Mouse (Mus musculus) forebrain, embryonic 14.5 days (tissue): Measurements from ENCODE around the gene Mas1. TPM values are rescaled to one million over a fixed set of nuclear protein-coding genes. Genes with fewer than 3 reads are reported as not detected.
A peak's percentile ranks its signal among the peaks of the same experiment; 100 is the strongest.

ENCODE experiments used
- ATAC-seq: fragments of 200-750 bp; cut with Nextera tagmentation; 2 replicates; pipeline ENCODE4 v1.8.0; 2017; ENCODE audit warnings: mild to moderate bottlenecking, moderate library complexity
- DNase-seq: peaks from one replicate; pipeline ENCODE4 v3.0.0-alpha.2; 2015; ENCODE audit warnings: low spot score
- H3K27ac ChIP-seq: fragments of 300-500 bp; sonication (generic); 2 replicates; pipeline ENCODE4 v1.5.1; 2014; ENCODE audit warnings: low read depth, mild to moderate bottlenecking, control low read depth, low read length, moderate library complexity
- H3K27me3 ChIP-seq: fragments of 300-500 bp; sonication (generic); replicated peaks from 2 replicates; pipeline ENCODE4 v1.6.1; 2014; ENCODE audit warnings: low read length, control low read depth, mixed read lengths; ENCODE audit not compliant: control insufficient read depth, insufficient read depth
- H3K36me3 ChIP-seq: fragments of 300-500 bp; sonication (generic); 2 replicates; pipeline ENCODE4 v1.6.1; 2014; ENCODE audit warnings: low read length, control low read depth; ENCODE audit not compliant: control insufficient read depth, insufficient read depth
- H3K4me1 ChIP-seq: fragments of 300-500 bp; sonication (generic); 2 replicates; pipeline ENCODE4 v1.6.1; 2014; ENCODE audit warnings: antibody characterized with exemption, low read length, control low read depth; ENCODE audit not compliant: control insufficient read depth, insufficient read depth
- H3K4me2 ChIP-seq: fragments of 300-500 bp; sonication (generic); 2 replicates; pipeline ENCODE4 v1.6.1; 2014; ENCODE audit warnings: mild to moderate bottlenecking, control low read depth, low read length
- H3K4me3 ChIP-seq: fragments of 300-500 bp; sonication (generic); 2 replicates; pipeline ENCODE4 v1.5.1; 2014; ENCODE audit warnings: low read depth, low read length, control low read depth
- H3K9ac ChIP-seq: fragments of 300-500 bp; sonication (generic); 2 replicates; pipeline ENCODE4 v1.6.1; 2014; ENCODE audit warnings: mild to moderate bottlenecking, low read length, control low read depth, moderate library complexity
- H3K9me3 ChIP-seq: fragments of 300-500 bp; sonication (generic); replicated peaks from 2 replicates; pipeline ENCODE4 v1.6.1; 2016; ENCODE audit warnings: low read length, control low read depth, mixed read lengths; ENCODE audit not compliant: control insufficient read depth
- WGBS: fragments of 180-500 bp; shearing (Covaris S2); extraction: QIAGEN DNeasy Blood & Tissue Kit; methylation state at CpG from one replicate; pipeline ENCODE4 v1.1.7; 2014; 5-methylcytosine and 5-hydroxymethylcytosine counted together
- polyA plus RNA-seq: library from polyadenylated mRNA; unstranded; fragments of >200 nt; fragmentation: Nextera tagmentation; extraction: Ambion mirVana; gene quantifications from 2 replicates; pipeline ENCODE4 v1.2.1, GENCODE M21; 2014

Gene Mas1
- 0.43 TPM in 1 of 2 replicates, not detected in the other for polyA plus RNA-seq

- H3K4me3 ChIP-seq = no peak within 1 kb of the TSS
- ATAC-seq (no peak), DNase-seq (no peak)
- no peaks in the 10 kb centered on the region for H3K9me3 ChIP-seq
- H3K4me1 ChIP-seq = no peaks in the 10 kb centered on the region
- no peaks in the 10 kb centered on the region for H3K27me3 ChIP-seq
- no peak within 1 kb of the TSS for H3K4me2 ChIP-seq
- 75% methylated on average over 2 of the region's 2 CpGs for WGBS
- no peak within 1 kb of the TSS for H3K9ac ChIP-seq
- H3K27ac ChIP-seq = no peak within 1 kb of the TSS
- H3K36me3 ChIP-seq = no peaks in the 10 kb centered on the region
Observed at GRCm38 (mm10) chr17:12868043-12868442, at the start of gene Mas1. Mas1 (minus strand) TSS chr17:12868143.

GRCm38 (mm10) chr17:12916588-12917380 is 48.8 kb upstream of the Mas1 start:
- peak overlapping the region; percentile 91 for H3K4me3 ChIP-seq
- ATAC-seq (peak; percentile 58), DNase-seq (peak; percentile 38)
- peaks cover 6% of the 10 kb centered on the region; the same call in 1 of the 2 replicates for H3K4me1 ChIP-seq
- H3K9me3 ChIP-seq = no peaks in the 10 kb centered on the region
- peak overlapping the region; percentile 84 for H3K27ac ChIP-seq
- no peaks in the 10 kb centered on the region for H3K27me3 ChIP-seq
- WGBS = under 1% methylated on average over 40 of the region's 40 CpGs
- H3K9ac ChIP-seq = peak overlapping the region; percentile 96
- peak overlapping the region; percentile 90 for H3K4me2 ChIP-seq
- H3K36me3 ChIP-seq = peaks cover 57% of the 10 kb centered on the region

GRCm38 (mm10) chr17:12915881-12916583 is 48.1 kb upstream of the Mas1 start, which contains the start of gene Mrpl18:
Mrpl18 (minus strand) TSS chr17:12916345.
- Histone ChIP-seq H3K27me3 (no peaks in the 10 kb centered on the region), H3K27ac (peak within 1 kb of the TSS; percentile 84), H3K9me3 (no peaks in the 10 kb centered on the region), H3K4me3 (peak within 1 kb of the TSS; percentile 91), H3K4me1 (peaks cover 6% of the 10 kb centered on the region; the same call in 1 of the 2 replicates), H3K4me2 (peak within 1 kb of the TSS; percentile 90), H3K36me3 (peaks cover 55% of the 10 kb centered on the region), H3K9ac (peak within 1 kb of the TSS; percentile 96)
- ATAC-seq = peak; percentile 99
- DNase-seq = peak; percentile 100
- WGBS = under 1% methylated on average over 56 of the region's 56 CpGs

- WGBS = 2% methylated on average over 18 of the region's 18 CpGs
- Histone ChIP-seq H3K9ac (peak within 1 kb of the TSS; percentile 96), H3K4me1 (peaks cover 6% of the 10 kb centered on the region; the same call in 1 of the 2 replicates), H3K9me3 (no peaks in the 10 kb centered on the region), H3K27me3 (no peaks in the 10 kb centered on the region), H3K36me3 (peaks cover 55% of the 10 kb centered on the region), H3K27ac (peak within 1 kb of the TSS; percentile 84), H3K4me3 (peak within 1 kb of the TSS; percentile 91), H3K4me2 (peak within 1 kb of the TSS; percentile 90)
- DNase-seq (no peak), ATAC-seq (no peak)
Observed at GRCm38 (mm10) chr17:12915488-12915880, 47.5 kb upstream of the Mas1 start, which contains the start of gene Tcp1. Tcp1 (plus strand) TSS chr17:12915701.

- WGBS = 89% methylated on average over 8 of the region's 8 CpGs
Observed at GRCm38 (mm10) chr17:12910391-12910790, 42.4 kb upstream of the Mas1 start.

GRCm38 (mm10) chr17:12909361-12910280 is 41.7 kb upstream of the Mas1 start, which contains the start of gene Pnldc1:
Pnldc1 (minus strand) TSS chr17:12910230.
- ATAC-seq = no peak
- no peak within 1 kb of the TSS for H3K4me2 ChIP-seq
- no peak within 1 kb of the TSS for H3K27ac ChIP-seq
- 82% methylated on average over 35 of the region's 35 CpGs for WGBS
- H3K9ac ChIP-seq = no peak within 1 kb of the TSS
- no peaks in the 10 kb centered on the region for H3K9me3 ChIP-seq
- peaks cover 46% of the 10 kb centered on the region for H3K36me3 ChIP-seq
- DNase-seq = no peak
- H3K4me1 ChIP-seq = no peaks in the 10 kb centered on the region
- H3K4me3 ChIP-seq = no peak within 1 kb of the TSS
- H3K27me3 ChIP-seq = no peaks in the 10 kb centered on the region

More at GRCm38 (mm10) chr17:12910391-12910790, 42.4 kb upstream of the Mas1 start:
- Histone ChIP-seq H3K9me3 (no peaks in the 10 kb centered on the region), H3K27ac (no peak overlapping the region), H3K36me3 (peaks cover 46% of the 10 kb centered on the region), H3K9ac (no peak overlapping the region), H3K4me1 (peaks cover 4% of the 10 kb centered on the region; the same call in 1 of the 2 replicates), H3K4me3 (no peak overlapping the region), H3K27me3 (no peaks in the 10 kb centered on the region), H3K4me2 (no peak overlapping the region)
- DNase-seq (no peak), ATAC-seq (no peak)

GRCm38 (mm10) chr17:12906436-12906835 is 38.5 kb upstream of the Mas1 start:
- no peaks in the 10 kb centered on the region; the same call in none of the 2 replicates for H3K4me1 ChIP-seq
- H3K9ac ChIP-seq = no peak overlapping the region
- 95% methylated on average over 9 of the region's 9 CpGs for WGBS
- H3K9me3 ChIP-seq = no peaks in the 10 kb centered on the region
- peaks cover 23% of the 10 kb centered on the region; the same call in 1 of the 2 replicates for H3K36me3 ChIP-seq
- no peak overlapping the region for H3K4me3 ChIP-seq
- no peak overlapping the region for H3K27ac ChIP-seq
- H3K27me3 ChIP-seq = no peaks in the 10 kb centered on the region
- ATAC-seq (no peak), DNase-seq (no peak)
- H3K4me2 ChIP-seq = no peak overlapping the region

- H3K4me1 ChIP-seq = no peaks in the 10 kb centered on the region; the same call in none of the 2 replicates
- H3K9ac ChIP-seq = no peak overlapping the region
- H3K36me3 ChIP-seq = peaks cover 19% of the 10 kb centered on the region; the same call in 1 of the 2 replicates
- no peak overlapping the region for H3K27ac ChIP-seq
- H3K4me3 ChIP-seq = no peak overlapping the region
- DNase-seq (no peak), ATAC-seq (no peak)
- 85% methylated on average over 4 of the region's 4 CpGs for WGBS
- H3K27me3 ChIP-seq = no peaks in the 10 kb centered on the region
- H3K4me2 ChIP-seq = no peak overlapping the region
- H3K9me3 ChIP-seq = no peaks in the 10 kb centered on the region
Observed at GRCm38 (mm10) chr17:12905810-12906209, 37.9 kb upstream of the Mas1 start.
